9 mouse cellular contexts compared by ENCODE assay signal in the genomic region with DNA sequence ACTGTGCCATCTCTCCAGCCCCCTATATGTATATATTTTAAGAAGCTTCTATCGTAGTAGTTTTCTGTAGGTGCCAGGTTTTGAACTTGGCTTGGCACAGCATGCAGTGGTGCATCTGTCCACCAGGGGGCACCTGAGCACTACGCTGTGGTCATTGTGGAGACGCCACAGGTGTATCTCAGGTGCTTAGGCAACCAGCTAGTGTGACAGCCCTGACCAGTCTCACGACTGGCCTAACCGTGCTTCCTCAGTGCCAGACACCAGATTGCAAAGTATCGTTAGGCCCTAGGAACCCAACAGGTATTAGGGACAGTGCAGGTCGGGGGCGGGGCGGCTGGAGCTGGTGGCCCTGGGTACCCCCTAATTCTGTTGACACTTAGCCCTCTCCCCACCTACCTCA. TPM values are rescaled to one million over a fixed set of nuclear protein-coding genes. Genes with fewer than 3 reads are reported as not detected.
DNase-seq lines count a peak whose midpoint lies in the region; ATAC-seq and TF ChIP-seq lines count a peak whose summit lies in the region.
"Had no signal": no experiment of that assay in that cellular context is flagged by ENCODE, and none has a peak within 500 bp of the region (broad histone marks: within the 10 kb centered on the region; RNA-seq: fewer than 3 reads in every experiment).

No protein-coding gene starts in this region.

- H3K9me3 ChIP-seq in embryonic facial prominence, embryonic 11.5 days (replicated peaks; ENCODE audit: control insufficient read depth, low read length): no peaks in the 10 kb centered on the region

- H3K4me3 ChIP-seq in left cerebral cortex, adult 2 months: no peak overlapping the region
- H3K4me3 ChIP-seq in embryonic facial prominence, embryonic 11.5 days (ENCODE audit: low read depth, low read length): no peak overlapping the region

- no peaks in the 10 kb centered on the region for H3K36me3 ChIP-seq in embryonic facial prominence, embryonic 11.5 days (replicated peaks; ENCODE audit: control insufficient read depth, insufficient read depth, low read depth, low read length)

- intact Hi-C loops in left cerebral cortex, adult 2 months (cut with DNase I): loop anchor here (5.0 to 10.0 kb wide), 3 partner anchors 184 to 391 kb away; no protein-coding TSS in a partner anchor
- intact Hi-C loops in left cerebral cortex, postnatal 14 days (cut with DNase I): loop anchor here (5.0 kb wide), 2 partner anchors 266 to 356 kb away; a partner anchor contains a TSS
- intact Hi-C loops in gastrocnemius, postnatal 36 days (cut with DNase I): loop anchor here (5.0 kb wide), 1 partner anchor 266 kb away; a partner anchor contains a TSS

- H3K27ac ChIP-seq in left cerebral cortex, adult 2 months: no peak overlapping the region
- no peak overlapping the region for H3K27ac ChIP-seq in embryonic facial prominence, embryonic 11.5 days (replicated peaks; ENCODE audit: low read depth, low read length)
- H3K27ac ChIP-seq: macrophage had no signal

- WGBS in embryonic facial prominence, embryonic 11.5 days: 74% methylated on average over 9 of the region's 9 CpGs

- no peaks in the 10 kb centered on the region for H3K4me1 ChIP-seq in embryonic facial prominence, embryonic 11.5 days (ENCODE audit: control insufficient read depth, insufficient read depth, low read length)

- no peak for ATAC-seq in CD4-positive, CD25-positive, alpha-beta regulatory T cell, adult 4 months
- no peak for ATAC-seq in embryonic facial prominence, embryonic 11.5 days (replicated peaks; ENCODE audit: insufficient number of reproducible peaks, low FRiP score, low TSS enrichment, low read depth)

- no peak overlapping the region for H3K9ac ChIP-seq in embryonic facial prominence, embryonic 11.5 days (replicated peaks; ENCODE audit: low read length)

- peak; percentile 64 for TF ChIP-seq CTCF in left cerebral cortex, adult 2 months (IDR thresholded peaks at IDR 0.05)

- no peaks in the 10 kb centered on the region for H3K27me3 ChIP-seq in embryonic facial prominence, embryonic 11.5 days (ENCODE audit: control insufficient read depth, insufficient read depth, low read length)

- DNase-seq in CD4-positive, CD25-positive, alpha-beta regulatory T cell, adult 2 months (ENCODE audit: low read depth, low spot score): peak; percentile 84
- no peak for DNase-seq in left cerebral cortex, adult 2 months (ENCODE audit: extremely low spot score in 1 of 2, low spot score in 2 of 2)
- DNase-seq in left cerebral cortex, postnatal 14 days (ENCODE audit: low spot score in 2 of 2): no peak
- DNase-seq in embryonic facial prominence, embryonic 11.5 days (ENCODE audit: low spot score): peak; percentile 18
- DNase-seq in naive thymus-derived CD4-positive, alpha-beta T cell, adult 2 months (ENCODE audit: low read depth): peak; percentile 81
- no peak for DNase-seq in gastrocnemius, postnatal 36 days
- no peak for DNase-seq in right cerebral cortex, adult 2 months (ENCODE audit: low spot score in 2 of 2)

- H3K4me2 ChIP-seq in embryonic facial prominence, embryonic 11.5 days (ENCODE audit: low read depth, low read length): no peak overlapping the region

RNA-seq across cellular contexts. Expression of a gene that starts 35.6 kb away (rescaled TPM):
- not detected for polyA plus RNA-seq in CD4-positive, CD25-positive, alpha-beta regulatory T cell, adult 4 months (2017; shearing (Covaris generic))
- total RNA-seq in left cerebral cortex, adult 2 months (2021): 10 to 100 TPM; 27.8 to 28.6 TPM
- total RNA-seq in left cerebral cortex, postnatal 14 days (2021): 10 to 100 TPM; 28.3 to 35.6 TPM
- polyA plus RNA-seq in embryonic facial prominence, embryonic 11.5 days (2014; fragmentation: Nextera tagmentation; extraction: Ambion mirVana): 5.7 and 8.9 TPM in 2 replicates
- under 1 TPM; 0.15 TPM for total RNA-seq in gastrocnemius, postnatal 36 days (2021)
- polyA plus RNA-seq: macrophage had no signal

Comparison
In these comparisons a context has a peak if more than half of its experiments do, and no peak if none do; other contexts are left out.
1. DNase-seq: peak in CD4-positive, CD25-positive, alpha-beta regulatory T cell, adult 2 months (single experiment), embryonic facial prominence, embryonic 11.5 days (single experiment) and naive thymus-derived CD4-positive, alpha-beta T cell, adult 2 months (single experiment); none in left cerebral cortex, adult 2 months (0 of 2), left cerebral cortex, postnatal 14 days (0 of 2), gastrocnemius, postnatal 36 days (0 of 2) and right cerebral cortex, adult 2 months (0 of 2).
2. RNA of a gene that starts 35.6 kb away (total RNA-seq): 28.3 to 35.6 TPM in left cerebral cortex, postnatal 14 days and 27.8 to 28.6 TPM in left cerebral cortex, adult 2 months; 0.15 TPM in gastrocnemius, postnatal 36 days; every median in the first group is over 10 times any median in the second.